Mouse (Mus musculus): ENCODE measurements around the gene Prg2. TPM values are rescaled to one million over a fixed set of nuclear protein-coding genes. Genes with fewer than 3 reads are reported as not detected.

Gene Prg2
- total and polyA plus RNA-seq, 3 experiments, result 0.82 TPM; not detected in 2

GRCm38 (mm10) chr2:85011906-85012604 is 31.8 kb downstream of the Prg2 start:
- no peaks in the 10 kb centered on the region for H3K9me3 ChIP-seq (replicated peaks)
- TF ChIP-seq TAL1 (conservative IDR thresholded peaks at IDR 0.05; ENCODE audit: low read depth, low read length) (no peak), GATA1 (IDR thresholded peaks at IDR 0.05; ENCODE audit: borderline replicate concordance, low read length) (no peak), POLR2AphosphoS5 (IDR thresholded peaks at IDR 0.05; ENCODE audit: insufficient replicate concordance, low read depth, low read length) (no peak), CTCF (IDR thresholded peaks at IDR 0.05; ENCODE audit: low read depth, low read length) (no peak), GATA2 (IDR thresholded peaks at IDR 0.05; ENCODE audit: borderline replicate concordance, low read depth, low read length) (no peak)
- H3K27me3 ChIP-seq (ENCODE audit: insufficient read depth, low read length), result no peaks in the 10 kb centered on the region
- H3K4me1 ChIP-seq (ENCODE audit: insufficient read depth, low read depth, low read length), result peaks cover 41% of the 10 kb centered on the region
- DNase-seq (ENCODE audit: low spot score) (peak; percentile 36), ATAC-seq (ENCODE audit: extremely low read depth, insufficient number of reproducible peaks, low FRiP score, poor library complexity, severe bottlenecking) (peak; percentile 88)
- H3K36me3 ChIP-seq (replicated peaks), result no peaks in the 10 kb centered on the region
- no peak overlapping the region; the same call in 1 of the 2 replicates for H3K4me3 ChIP-seq (ENCODE audit: low read depth, low read length)

- peak overlapping the region; percentile 56; the same call in 1 of the 2 replicates for H3K4me3 ChIP-seq (ENCODE audit: low read depth, low read length)
- no peaks in the 10 kb centered on the region for H3K36me3 ChIP-seq (replicated peaks)
- ATAC-seq (ENCODE audit: extremely low read depth, insufficient number of reproducible peaks, low FRiP score, poor library complexity, severe bottlenecking) (peak; percentile 50; the same call in 1 of the 2 replicates), DNase-seq (ENCODE audit: low spot score) (peak; percentile 8)
- TF ChIP-seq GATA2 (IDR thresholded peaks at IDR 0.05; ENCODE audit: borderline replicate concordance, low read depth, low read length), result no peak
- no peak for TF ChIP-seq POLR2AphosphoS5 (IDR thresholded peaks at IDR 0.05; ENCODE audit: insufficient replicate concordance, low read depth, low read length)
- no peak for TF ChIP-seq TAL1 (conservative IDR thresholded peaks at IDR 0.05; ENCODE audit: low read depth, low read length)
- TF ChIP-seq GATA1 (IDR thresholded peaks at IDR 0.05; ENCODE audit: borderline replicate concordance, low read length), result no peak
- TF ChIP-seq CTCF (IDR thresholded peaks at IDR 0.05; ENCODE audit: low read depth, low read length), result no peak
- H3K4me1 ChIP-seq (ENCODE audit: insufficient read depth, low read depth, low read length), result peaks cover 35% of the 10 kb centered on the region
- no peaks in the 10 kb centered on the region for H3K27me3 ChIP-seq (ENCODE audit: insufficient read depth, low read length)
- no peaks in the 10 kb centered on the region for H3K9me3 ChIP-seq (replicated peaks)
These were observed 32.4 kb downstream of the Prg2 start for GRCm38 (mm10) chr2:85012679-85013078.

- no peak overlapping the region for H3K4me3 ChIP-seq (ENCODE audit: low read depth, low read length)
- DNase-seq (ENCODE audit: low spot score), result no peak
- no peak for ATAC-seq (ENCODE audit: extremely low read depth, insufficient number of reproducible peaks, low FRiP score, poor library complexity, severe bottlenecking)
- no peaks in the 10 kb centered on the region for H3K36me3 ChIP-seq (replicated peaks)
- TF ChIP-seq CTCF (IDR thresholded peaks at IDR 0.05; ENCODE audit: low read depth, low read length) (no peak), GATA2 (IDR thresholded peaks at IDR 0.05; ENCODE audit: borderline replicate concordance, low read depth, low read length) (no peak), GATA1 (IDR thresholded peaks at IDR 0.05; ENCODE audit: borderline replicate concordance, low read length) (no peak), TAL1 (conservative IDR thresholded peaks at IDR 0.05; ENCODE audit: low read depth, low read length) (no peak), POLR2AphosphoS5 (IDR thresholded peaks at IDR 0.05; ENCODE audit: insufficient replicate concordance, low read depth, low read length) (no peak)
- H3K27me3 ChIP-seq (ENCODE audit: insufficient read depth, low read length), result peaks cover 3% of the 10 kb centered on the region; the same call in 1 of the 2 replicates
- no peaks in the 10 kb centered on the region for H3K9me3 ChIP-seq (replicated peaks)
- peaks cover 34% of the 10 kb centered on the region for H3K4me1 ChIP-seq (ENCODE audit: insufficient read depth, low read depth, low read length)
These were observed 33.7 kb downstream of the Prg2 start for GRCm38 (mm10) chr2:85013826-85014587.

GRCm38 (mm10) chr2:85014588-85014982 is 34.3 kb downstream of the Prg2 start:
- H3K27me3 ChIP-seq (ENCODE audit: insufficient read depth, low read length), result peaks cover 3% of the 10 kb centered on the region; the same call in 1 of the 2 replicates
- DNase-seq (ENCODE audit: low spot score) (no peak), ATAC-seq (ENCODE audit: extremely low read depth, insufficient number of reproducible peaks, low FRiP score, poor library complexity, severe bottlenecking) (no peak)
- no peaks in the 10 kb centered on the region for H3K36me3 ChIP-seq (replicated peaks)
- H3K4me3 ChIP-seq (ENCODE audit: low read depth, low read length), result no peak overlapping the region
- peaks cover 31% of the 10 kb centered on the region for H3K4me1 ChIP-seq (ENCODE audit: insufficient read depth, low read depth, low read length)
- no peaks in the 10 kb centered on the region for H3K9me3 ChIP-seq (replicated peaks)
- TF ChIP-seq GATA1 (IDR thresholded peaks at IDR 0.05; ENCODE audit: borderline replicate concordance, low read length) (no peak), CTCF (IDR thresholded peaks at IDR 0.05; ENCODE audit: low read depth, low read length) (no peak), POLR2AphosphoS5 (IDR thresholded peaks at IDR 0.05; ENCODE audit: insufficient replicate concordance, low read depth, low read length) (no peak), TAL1 (conservative IDR thresholded peaks at IDR 0.05; ENCODE audit: low read depth, low read length) (no peak), GATA2 (IDR thresholded peaks at IDR 0.05; ENCODE audit: borderline replicate concordance, low read depth, low read length) (no peak)

- DNase-seq (ENCODE audit: low spot score) (no peak), ATAC-seq (ENCODE audit: extremely low read depth, insufficient number of reproducible peaks, low FRiP score, poor library complexity, severe bottlenecking) (no peak)
- peaks cover 32% of the 10 kb centered on the region for H3K27me3 ChIP-seq (ENCODE audit: insufficient read depth, low read length)
- no peak for TF ChIP-seq GATA2 (IDR thresholded peaks at IDR 0.05; ENCODE audit: borderline replicate concordance, low read depth, low read length)
- TF ChIP-seq GATA1 (IDR thresholded peaks at IDR 0.05; ENCODE audit: borderline replicate concordance, low read length), result no peak
- TF ChIP-seq TAL1 (conservative IDR thresholded peaks at IDR 0.05; ENCODE audit: low read depth, low read length), result no peak
- no peak for TF ChIP-seq POLR2AphosphoS5 (IDR thresholded peaks at IDR 0.05; ENCODE audit: insufficient replicate concordance, low read depth, low read length)
- H3K4me3 ChIP-seq (ENCODE audit: low read depth, low read length), result no peak overlapping the region
- no peaks in the 10 kb centered on the region for H3K36me3 ChIP-seq (replicated peaks)
- peaks cover 6% of the 10 kb centered on the region for H3K4me1 ChIP-seq (ENCODE audit: insufficient read depth, low read depth, low read length)
- no peaks in the 10 kb centered on the region for H3K9me3 ChIP-seq (replicated peaks)
These were observed 41.8 kb downstream of the Prg2 start for GRCm38 (mm10) chr2:85022043-85022442.

- Histone ChIP-seq H3K27me3 (ENCODE audit: insufficient read depth, low read length) (peaks cover 34% of the 10 kb centered on the region), H3K4me3 (ENCODE audit: low read depth, low read length) (no peak overlapping the region), H3K36me3 (replicated peaks) (no peaks in the 10 kb centered on the region), H3K4me1 (ENCODE audit: insufficient read depth, low read depth, low read length) (peaks cover 37% of the 10 kb centered on the region), H3K9me3 (replicated peaks) (no peaks in the 10 kb centered on the region)
- DNase-seq (ENCODE audit: low spot score) (no peak), ATAC-seq (ENCODE audit: extremely low read depth, insufficient number of reproducible peaks, low FRiP score, poor library complexity, severe bottlenecking) (no peak)
- TF ChIP-seq CTCF (IDR thresholded peaks at IDR 0.05; ENCODE audit: low read depth, low read length) (no peak), GATA1 (IDR thresholded peaks at IDR 0.05; ENCODE audit: borderline replicate concordance, low read length) (no peak), POLR2AphosphoS5 (IDR thresholded peaks at IDR 0.05; ENCODE audit: insufficient replicate concordance, low read depth, low read length) (no peak), GATA2 (IDR thresholded peaks at IDR 0.05; ENCODE audit: borderline replicate concordance, low read depth, low read length) (no peak), TAL1 (conservative IDR thresholded peaks at IDR 0.05; ENCODE audit: low read depth, low read length) (no peak)
These were observed 45.9 kb downstream of the Prg2 start for GRCm38 (mm10) chr2:85026178-85026577.

Measured in G1E (cell line).